Mouse (Mus musculus): ENCODE results near the gene Cela2a. TPM values are rescaled to one million over a fixed set of nuclear protein-coding genes. Genes with fewer than 3 reads are reported as not detected.
"Not testable (repeated sequence)": the region's sequence is repeated elsewhere in the genome, so short reads cannot be mapped to it uniquely, and the experiment has no call there.

Gene Cela2a
- polyA plus RNA-seq, 1 experiment: not detected

DNA sequence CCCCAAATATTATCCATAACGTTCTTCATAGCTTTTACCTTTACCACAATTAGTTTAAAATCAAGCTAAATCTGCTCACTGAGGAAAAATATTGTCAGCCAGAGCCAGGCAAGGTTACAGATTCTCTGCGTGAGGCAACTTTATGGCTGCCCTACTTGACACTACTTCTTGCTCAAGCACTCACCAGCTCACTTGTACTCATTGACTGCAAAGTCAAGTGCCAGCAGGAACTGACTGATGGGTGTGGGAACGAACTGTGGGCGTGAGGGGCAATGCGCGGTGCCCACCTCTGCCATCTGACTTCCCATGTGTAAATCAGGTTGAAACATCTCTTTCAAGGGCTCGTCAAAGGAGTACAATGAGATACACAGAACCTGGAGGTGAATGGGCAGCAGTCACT, 38.5 kb downstream of the Cela2a start:
- Histone ChIP-seq H3K4me1 (ENCODE audit: control insufficient read depth, insufficient read depth, low read length) (peaks cover 21% of the 10 kb centered on the region), H3K4me3 (ENCODE audit: insufficient read depth, low read depth, low read length) (no peak overlapping the region), H3K27ac (ENCODE audit: insufficient read depth, low read depth, low read length) (no peak overlapping the region)
- TF ChIP-seq POLR2A (IDR thresholded peaks at IDR 0.05; ENCODE audit: insufficient read depth, low read depth, low read length) (no peak), CTCF (IDR thresholded peaks at IDR 0.05; ENCODE audit: insufficient read depth, low read depth, low read length) (no peak)
- WGBS: 78% methylated on average over 7 of the region's 7 CpGs

DNA sequence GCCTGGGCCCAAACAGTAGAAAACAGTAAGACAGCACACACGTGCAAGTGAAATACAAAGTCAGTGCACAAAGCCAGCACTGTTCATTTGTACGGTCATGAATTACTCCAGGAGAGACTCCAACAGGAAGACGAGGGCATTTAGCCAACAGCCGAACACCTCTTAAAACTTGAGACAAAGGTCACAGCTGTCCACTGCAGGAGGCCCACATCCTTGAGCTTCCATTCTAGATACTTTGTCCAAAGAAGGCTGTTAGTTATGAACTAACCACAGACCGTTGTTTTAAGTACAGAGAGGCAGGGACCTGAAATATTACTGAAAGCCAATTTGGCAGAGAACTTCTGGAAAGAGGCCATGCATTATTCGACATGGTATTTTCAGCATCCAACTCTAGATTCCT, 38.9 kb downstream of the Cela2a start:
- Histone ChIP-seq H3K27ac (ENCODE audit: insufficient read depth, low read depth, low read length) (no peak overlapping the region), H3K4me1 (ENCODE audit: control insufficient read depth, insufficient read depth, low read length) (peaks cover 21% of the 10 kb centered on the region), H3K4me3 (ENCODE audit: insufficient read depth, low read depth, low read length) (no peak overlapping the region)
- TF ChIP-seq CTCF (IDR thresholded peaks at IDR 0.05; ENCODE audit: insufficient read depth, low read depth, low read length) (no peak), POLR2A (IDR thresholded peaks at IDR 0.05; ENCODE audit: insufficient read depth, low read depth, low read length) (no peak)
- WGBS: 28% methylated on average over 6 of the region's 6 CpGs

- H3K4me3 ChIP-seq (ENCODE audit: insufficient read depth, low read depth, low read length): no peak overlapping the region
- WGBS: 91% methylated on average over 13 of the region's 13 CpGs
- peaks cover 20% of the 10 kb centered on the region for H3K4me1 ChIP-seq (ENCODE audit: control insufficient read depth, insufficient read depth, low read length)
- no peak overlapping the region for H3K27ac ChIP-seq (ENCODE audit: insufficient read depth, low read depth, low read length)
- TF ChIP-seq CTCF (IDR thresholded peaks at IDR 0.05; ENCODE audit: insufficient read depth, low read depth, low read length): no peak
- no peak for TF ChIP-seq POLR2A (IDR thresholded peaks at IDR 0.05; ENCODE audit: insufficient read depth, low read depth, low read length)
Measured at GRCm38 (mm10) chr4:141786141-141786540, 39.8 kb downstream of the Cela2a start.

- TF ChIP-seq POLR2A (IDR thresholded peaks at IDR 0.05; ENCODE audit: insufficient read depth, low read depth, low read length): no peak
- no peak overlapping the region for H3K27ac ChIP-seq (ENCODE audit: insufficient read depth, low read depth, low read length)
- WGBS: 50% methylated on average over 5 of the region's 5 CpGs
- H3K4me3 ChIP-seq (ENCODE audit: insufficient read depth, low read depth, low read length): no peak overlapping the region
- peaks cover 21% of the 10 kb centered on the region for H3K4me1 ChIP-seq (ENCODE audit: control insufficient read depth, insufficient read depth, low read length)
Measured at GRCm38 (mm10) chr4:141784835-141785234, 41.1 kb downstream of the Cela2a start.

DNA sequence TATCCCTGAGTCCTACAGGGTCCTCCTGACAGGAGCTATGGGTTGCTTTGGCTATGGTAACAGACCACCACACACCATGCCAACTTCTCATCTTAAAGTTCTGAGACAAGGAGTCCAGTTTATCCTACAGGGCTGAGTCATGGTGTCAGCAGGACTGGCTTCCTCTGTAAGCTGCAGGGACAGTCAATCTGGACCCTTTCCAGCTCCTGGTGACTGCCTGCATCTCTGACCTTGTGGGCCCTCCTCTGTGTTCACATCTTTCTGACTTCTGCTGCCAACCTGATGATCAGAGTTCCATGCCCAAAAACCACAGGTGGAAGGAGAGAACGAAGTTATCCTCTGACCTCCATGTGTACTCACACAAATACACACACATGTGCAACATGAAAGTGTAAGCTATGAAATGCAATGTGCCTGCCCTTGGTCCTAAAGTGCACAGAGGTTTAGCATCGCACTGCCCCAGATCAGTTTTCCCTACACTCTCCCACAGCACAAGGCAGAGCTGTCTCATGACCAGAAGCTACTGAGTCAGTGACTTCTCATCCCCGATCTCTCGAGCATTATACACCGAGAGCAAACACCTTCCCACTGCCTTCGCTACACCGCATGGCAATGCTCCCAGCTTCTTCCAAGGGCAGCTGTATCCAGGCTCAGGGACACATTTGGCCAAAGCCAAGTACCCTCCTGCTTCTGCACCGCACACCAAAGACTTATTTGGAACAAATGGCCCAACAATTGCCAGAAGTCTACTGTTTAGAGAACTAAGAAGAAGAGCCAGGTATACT, 44.6 kb downstream of the Cela2a start:
- WGBS: 84% methylated on average over 8 of the region's 8 CpGs
- TF ChIP-seq CTCF (IDR thresholded peaks at IDR 0.05; ENCODE audit: insufficient read depth, low read depth, low read length) (no peak), POLR2A (IDR thresholded peaks at IDR 0.05; ENCODE audit: insufficient read depth, low read depth, low read length) (no peak)
- peaks cover 24% of the 10 kb centered on the region for H3K4me1 ChIP-seq (ENCODE audit: control insufficient read depth, insufficient read depth, low read length)

DNA sequence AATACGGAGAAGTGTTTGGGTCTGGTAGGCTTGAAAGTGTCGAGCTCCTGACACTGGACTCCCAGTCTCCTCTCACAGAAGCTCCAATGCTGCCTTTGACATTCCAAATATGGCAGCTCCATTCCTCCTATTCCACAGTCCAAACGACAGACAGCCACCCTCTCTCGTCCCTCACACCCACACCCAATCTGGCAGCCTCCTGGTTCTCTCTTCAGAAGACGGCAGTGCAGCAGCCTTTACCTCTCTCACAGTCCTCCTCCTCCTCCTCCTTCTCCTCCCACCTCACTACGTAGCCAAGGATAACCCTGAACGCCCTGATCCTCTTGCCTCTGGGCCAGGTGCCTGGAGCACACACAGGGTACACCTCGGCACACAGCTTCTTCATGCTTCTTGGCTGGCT, 46.1 kb downstream of the Cela2a start:
- no peak for TF ChIP-seq CTCF (IDR thresholded peaks at IDR 0.05; ENCODE audit: insufficient read depth, low read depth, low read length)
- TF ChIP-seq POLR2A (IDR thresholded peaks at IDR 0.05; ENCODE audit: insufficient read depth, low read depth, low read length): no peak
- 79% methylated on average over 8 of the region's 8 CpGs for WGBS
- H3K27ac ChIP-seq (ENCODE audit: insufficient read depth, low read depth, low read length): no peak overlapping the region
- H3K4me3 ChIP-seq (ENCODE audit: insufficient read depth, low read depth, low read length): no peak overlapping the region
- peaks cover 15% of the 10 kb centered on the region for H3K4me1 ChIP-seq (ENCODE audit: control insufficient read depth, insufficient read depth, low read length)

More for the DNA sequence above, 44.6 kb downstream of the Cela2a start:
- Histone ChIP-seq H3K4me3 (ENCODE audit: insufficient read depth, low read depth, low read length) (no peak overlapping the region), H3K27ac (ENCODE audit: insufficient read depth, low read depth, low read length) (no peak overlapping the region)

DNA sequence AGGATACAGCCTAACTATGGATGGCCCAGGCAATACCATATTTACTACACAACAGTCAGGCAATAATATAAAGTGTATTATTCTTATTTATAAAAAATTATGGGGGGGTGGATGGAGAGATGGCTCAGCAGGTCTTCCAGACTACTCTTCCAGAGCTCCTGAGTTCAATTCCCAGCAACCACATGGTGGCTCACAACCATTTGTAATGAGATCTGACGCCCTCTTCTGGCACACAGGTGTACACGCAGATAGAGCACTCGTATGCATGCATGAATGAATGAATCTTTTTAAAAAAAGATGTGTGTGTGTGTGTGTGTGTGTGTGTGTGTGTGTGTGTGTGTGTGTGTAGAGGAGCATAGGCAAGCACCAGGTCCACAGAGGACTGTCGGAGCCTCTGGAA, 52.9 kb downstream of the Cela2a start:
- H3K4me1 ChIP-seq (ENCODE audit: control insufficient read depth, insufficient read depth, low read length); H3K27ac ChIP-seq (ENCODE audit: insufficient read depth, low read depth, low read length); H3K4me3 ChIP-seq (ENCODE audit: insufficient read depth, low read depth, low read length): not testable (repeated sequence)
- 87% methylated on average over 4 of the region's 4 CpGs for WGBS

GRCm38 (mm10) chr4:141771823-141772222, 54.1 kb downstream of the Cela2a start:
- Histone ChIP-seq H3K4me3 (ENCODE audit: insufficient read depth, low read depth, low read length) (no peak overlapping the region), H3K4me1 (ENCODE audit: control insufficient read depth, insufficient read depth, low read length) (peaks cover 11% of the 10 kb centered on the region), H3K27ac (ENCODE audit: insufficient read depth, low read depth, low read length) (no peak overlapping the region)
- no peak for TF ChIP-seq CTCF (IDR thresholded peaks at IDR 0.05; ENCODE audit: insufficient read depth, low read depth, low read length)
- TF ChIP-seq POLR2A (IDR thresholded peaks at IDR 0.05; ENCODE audit: insufficient read depth, low read depth, low read length): no peak
- WGBS: 93% methylated on average over 8 of the region's 8 CpGs

DNA sequence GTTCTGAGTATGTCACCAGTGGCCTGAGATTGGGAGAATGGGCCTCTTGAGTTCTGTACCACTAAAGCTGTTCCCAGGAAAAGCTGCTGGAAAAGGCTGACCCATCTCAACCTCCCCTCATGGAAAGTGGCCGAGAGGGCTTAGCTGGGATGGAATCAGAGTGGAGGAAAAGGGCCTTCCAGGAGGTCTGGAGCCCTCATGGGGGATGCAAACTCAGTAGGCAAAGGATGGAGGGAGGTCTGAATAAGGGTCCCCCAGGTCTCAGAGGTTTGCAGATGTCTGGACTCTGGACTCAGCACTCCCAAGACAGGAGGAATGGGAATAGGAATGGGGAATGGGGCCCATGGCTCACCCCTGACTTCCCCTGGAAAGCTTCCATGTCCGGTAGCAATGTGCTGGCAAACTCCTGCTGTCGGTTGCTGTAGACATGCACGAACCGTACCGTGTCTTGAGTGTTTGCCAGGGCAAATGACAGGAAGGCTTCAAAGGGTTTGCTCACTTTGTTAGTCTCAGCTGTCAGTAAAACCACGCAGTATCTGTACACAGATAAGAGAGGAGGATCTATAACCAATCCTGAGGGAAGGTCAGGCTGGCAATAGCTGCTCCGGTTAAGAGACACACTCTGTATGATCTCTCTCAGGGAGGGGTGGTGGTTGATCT, 56.3 kb downstream of the Cela2a start:
- Histone ChIP-seq H3K4me1 (ENCODE audit: control insufficient read depth, insufficient read depth, low read length) (peaks cover 17% of the 10 kb centered on the region), H3K4me3 (ENCODE audit: insufficient read depth, low read depth, low read length) (no peak overlapping the region), H3K27ac (ENCODE audit: insufficient read depth, low read depth, low read length) (no peak overlapping the region)
- 70% methylated on average over 8 of the region's 8 CpGs for WGBS
- TF ChIP-seq CTCF (IDR thresholded peaks at IDR 0.05; ENCODE audit: insufficient read depth, low read depth, low read length): no peak
- TF ChIP-seq POLR2A (IDR thresholded peaks at IDR 0.05; ENCODE audit: insufficient read depth, low read depth, low read length): no peak

All from olfactory bulb, adult 2 months (tissue).